Mouse (Mus musculus) hindbrain, postnatal 0 days (tissue): ENCODE measurements around the gene Phf5a. TPM values are rescaled to one million over a fixed set of nuclear protein-coding genes. Genes with fewer than 3 reads are reported as not detected.

Experiments used
- ATAC-seq: fragments of 200-750 bp; cut with Nextera tagmentation; 2 replicates; pipeline ENCODE4 v1.8.0; 2017; ENCODE audit warnings: mild to moderate bottlenecking, moderate TSS enrichment, moderate library complexity
- DNase-seq: peaks from one replicate; pipeline ENCODE4 v3.0.0-alpha.2; 2015; ENCODE audit warnings: low spot score
- H3K27ac ChIP-seq: fragments of 300-500 bp; sonication (generic); 2 replicates; pipeline ENCODE4 v1.5.1; 2014; ENCODE audit warnings: mild to moderate bottlenecking
- H3K27me3 ChIP-seq: fragments of 300-500 bp; sonication (generic); 2 replicates; pipeline ENCODE4 v1.6.1; 2014; ENCODE audit warnings: low read length, mixed read lengths; ENCODE audit not compliant: insufficient read depth
- H3K36me3 ChIP-seq: fragments of 300-500 bp; sonication (generic); 2 replicates; pipeline ENCODE4 v1.6.1; 2014; ENCODE audit warnings: low read length, mixed read lengths; ENCODE audit not compliant: insufficient read depth
- H3K4me1 ChIP-seq: fragments of 300-500 bp; sonication (generic); 2 replicates; pipeline ENCODE4 v1.6.1; 2014; ENCODE audit warnings: antibody characterized with exemption, low read length, mixed read lengths; ENCODE audit not compliant: insufficient read depth
- H3K4me2 ChIP-seq: fragments of 300-500 bp; sonication (generic); 2 replicates; pipeline ENCODE4 v1.6.1; 2014; ENCODE audit warnings: low read depth, mild to moderate bottlenecking, low read length, moderate library complexity, mixed read lengths
- H3K4me3 ChIP-seq: fragments of 300-500 bp; sonication (generic); 2 replicates; pipeline ENCODE4 v1.5.1; 2014; ENCODE audit warnings: low read length
- H3K9ac ChIP-seq: fragments of 300-500 bp; sonication (generic); replicated peaks from 2 replicates; pipeline ENCODE4 v1.6.1; 2014; ENCODE audit warnings: mild to moderate bottlenecking, low read length, moderate library complexity, mixed read lengths
- H3K9me3 ChIP-seq: fragments of 300-500 bp; sonication (generic); 2 replicates; pipeline ENCODE4 v1.6.1; 2016; ENCODE audit warnings: low read length, mixed read lengths
- CTCF ChIP-seq: IDR thresholded peaks from 2 replicates; pipeline ENCODE4 v1.5.1; 2016; ENCODE audit warnings: antibody characterized with exemption, control low read depth, low read depth
- WGBS: fragments of 180-500 bp; shearing (Covaris S2); extraction: QIAGEN DNeasy Blood & Tissue Kit; methylation state at CpG from one replicate; pipeline ENCODE4 v1.1.7; 2014; 5-methylcytosine and 5-hydroxymethylcytosine counted together
- polyA plus RNA-seq: library from polyadenylated mRNA; unstranded; fragments of >200 nt; fragmentation: Nextera tagmentation; extraction: Ambion mirVana; gene quantifications from 2 replicates; pipeline ENCODE4 v1.2.1, GENCODE M21; 2015
- total RNA-seq: library from RNA; depleted of rRNA; stranded (reverse); fragments of >200 nt; gene quantifications from 2 replicates; pipeline ENCODE4 v1.2.3, GENCODE M21; 2014; rRNA removed

Gene Phf5a
- total RNA-seq (29.0 and 29.7 TPM in 2 replicates), polyA plus RNA-seq (102 and 110 TPM in 2 replicates)

DNA sequence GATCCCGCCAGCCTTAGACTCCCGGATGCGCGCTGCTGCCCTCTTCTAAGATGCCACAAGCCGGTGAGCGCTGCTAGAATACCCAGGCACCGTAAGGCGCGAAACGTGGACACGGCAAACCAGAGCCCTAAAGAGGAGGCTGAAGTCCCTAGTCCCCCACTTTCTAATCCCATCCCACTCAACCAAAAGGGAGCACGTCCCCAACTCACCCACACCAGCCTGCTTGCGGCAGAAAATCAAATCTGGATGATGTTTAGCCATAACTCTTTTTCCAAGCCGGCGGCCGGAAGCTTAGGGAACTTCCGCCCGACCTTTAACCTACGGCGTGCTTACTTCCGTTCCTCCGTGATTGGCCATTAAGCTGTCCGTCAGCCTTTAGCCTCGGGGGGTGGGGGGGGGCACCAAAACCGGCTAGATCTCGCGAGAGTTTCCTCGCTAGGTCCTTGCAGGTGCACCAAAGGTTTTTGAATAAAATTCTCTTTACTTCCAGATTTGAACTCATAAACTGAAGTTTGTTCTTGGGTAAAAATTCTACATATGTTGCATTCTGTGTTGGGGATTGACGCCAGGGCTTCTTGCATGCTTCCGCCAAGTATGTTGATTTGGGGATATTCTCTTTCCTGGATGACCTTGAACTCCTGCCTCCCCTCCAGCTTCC lies at the start of gene Phf5a:
Gene Phf5a (minus strand): TSS at position 308 of the 658 bp plus-strand sequence.
- H3K4me1 ChIP-seq, result peaks cover 8% of the 10 kb centered on the region; the same call in 1 of the 2 replicates
- H3K4me3 ChIP-seq, result peak within 1 kb of the TSS; percentile 100
- TF ChIP-seq CTCF, result no peak
- ATAC-seq (peak; percentile 93), DNase-seq (peak; percentile 98)
- no peaks in the 10 kb centered on the region for H3K9me3 ChIP-seq
- 0% methylated on average over 30 of the region's 30 CpGs for WGBS
- peaks cover 32% of the 10 kb centered on the region for H3K36me3 ChIP-seq
- H3K27ac ChIP-seq, result peak within 1 kb of the TSS; percentile 99
- peak within 1 kb of the TSS; percentile 64 for H3K4me2 ChIP-seq
- peak within 1 kb of the TSS; percentile 91 for H3K9ac ChIP-seq
- H3K27me3 ChIP-seq, result no peaks in the 10 kb centered on the region

DNA sequence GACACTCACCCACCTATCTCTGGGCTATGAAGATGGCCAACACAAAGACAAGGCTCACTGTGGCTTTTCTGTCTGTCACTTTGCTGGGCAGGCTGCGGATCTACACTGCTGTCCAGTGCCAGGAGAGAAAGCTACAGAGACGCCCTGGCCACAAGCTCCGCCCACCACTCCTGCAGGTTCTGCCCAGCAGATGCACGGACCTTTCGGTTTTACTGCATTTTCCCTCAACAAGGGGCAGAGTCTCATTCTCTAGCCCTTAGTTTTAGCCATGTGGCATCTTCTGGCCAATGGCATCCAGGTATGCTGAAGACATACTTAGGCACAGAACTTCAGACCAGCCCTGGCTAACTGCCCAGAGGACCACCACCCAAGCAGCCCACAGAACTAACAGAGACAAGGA lies 49.5 kb upstream of the Phf5a start:
- Histone ChIP-seq H3K27ac (peak overlapping the region; percentile 74), H3K36me3 (peaks cover 8% of the 10 kb centered on the region), H3K4me2 (no peak overlapping the region), H3K9ac (no peak overlapping the region), H3K27me3 (no peaks in the 10 kb centered on the region), H3K4me1 (peaks cover 15% of the 10 kb centered on the region), H3K4me3 (no peak overlapping the region), H3K9me3 (no peaks in the 10 kb centered on the region)
- no peak for TF ChIP-seq CTCF
- 53% methylated on average over 5 of the region's 5 CpGs for WGBS
- peak; percentile 46 for DNase-seq
- ATAC-seq, result peak; percentile 1; the same call in 1 of the 2 replicates

DNA sequence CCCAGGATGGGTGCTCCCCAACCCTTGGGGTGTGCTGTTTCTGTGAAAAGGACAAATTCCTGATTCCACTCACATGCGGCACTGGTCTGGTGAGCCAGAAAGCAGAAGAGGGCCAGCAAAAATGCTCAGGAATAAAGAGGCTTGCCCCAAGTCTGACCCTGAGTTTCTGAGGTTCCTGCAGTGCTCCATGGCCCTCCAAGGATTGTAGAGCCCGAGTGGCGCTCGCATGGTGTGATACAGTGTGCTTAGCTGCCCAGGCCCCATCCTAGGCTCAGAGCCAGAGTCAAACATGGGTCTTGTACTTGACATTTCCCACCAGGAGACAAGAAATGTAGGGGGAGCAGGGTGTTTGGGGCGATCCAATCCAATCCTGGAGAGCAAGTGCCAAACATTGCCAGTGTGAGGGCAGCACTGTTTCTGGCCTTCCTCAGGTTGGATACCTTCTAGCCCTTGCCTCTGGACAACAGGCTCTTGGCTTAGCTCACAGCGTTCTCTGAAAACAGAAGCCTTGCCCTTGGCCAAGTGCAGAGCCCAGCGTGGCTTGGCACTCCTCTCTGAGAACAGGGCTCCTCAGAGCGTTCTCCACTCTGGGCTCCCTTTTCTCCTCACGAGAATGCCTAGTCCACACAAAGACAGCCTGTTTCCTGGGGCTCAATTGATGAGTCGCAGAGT lies 49.0 kb upstream of the Phf5a start:
- Histone ChIP-seq H3K27me3 (no peaks in the 10 kb centered on the region), H3K4me3 (no peak overlapping the region), H3K36me3 (peaks cover 13% of the 10 kb centered on the region), H3K4me1 (peaks cover 15% of the 10 kb centered on the region), H3K27ac (peak overlapping the region; percentile 74), H3K9me3 (no peaks in the 10 kb centered on the region), H3K9ac (no peak overlapping the region), H3K4me2 (no peak overlapping the region)
- ATAC-seq (peak; percentile 66), DNase-seq (peak; percentile 70)
- TF ChIP-seq CTCF, result no peak
- WGBS, result 45% methylated on average over 10 of the region's 10 CpGs

DNA sequence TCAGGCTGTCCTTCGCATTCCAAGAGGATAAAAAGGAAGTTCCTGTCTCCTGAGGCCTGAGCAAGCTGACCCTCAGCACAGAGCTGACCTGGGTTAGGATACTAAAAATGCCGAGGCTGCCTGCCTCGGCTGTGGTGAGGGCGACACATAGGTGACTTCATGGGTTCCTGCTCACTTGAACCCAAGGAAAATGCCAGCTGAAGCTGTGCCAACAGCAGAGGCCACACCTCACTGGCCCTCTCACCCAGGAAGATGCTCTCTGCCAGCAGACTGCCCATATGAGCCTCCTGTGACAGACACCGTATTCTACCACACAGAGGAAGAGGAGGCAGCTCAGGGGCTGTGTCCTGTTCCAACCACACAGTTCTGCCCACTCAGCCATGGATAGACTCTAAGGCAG lies 47.4 kb upstream of the Phf5a start:
- 78% methylated on average over 5 of the region's 5 CpGs for WGBS

DNA sequence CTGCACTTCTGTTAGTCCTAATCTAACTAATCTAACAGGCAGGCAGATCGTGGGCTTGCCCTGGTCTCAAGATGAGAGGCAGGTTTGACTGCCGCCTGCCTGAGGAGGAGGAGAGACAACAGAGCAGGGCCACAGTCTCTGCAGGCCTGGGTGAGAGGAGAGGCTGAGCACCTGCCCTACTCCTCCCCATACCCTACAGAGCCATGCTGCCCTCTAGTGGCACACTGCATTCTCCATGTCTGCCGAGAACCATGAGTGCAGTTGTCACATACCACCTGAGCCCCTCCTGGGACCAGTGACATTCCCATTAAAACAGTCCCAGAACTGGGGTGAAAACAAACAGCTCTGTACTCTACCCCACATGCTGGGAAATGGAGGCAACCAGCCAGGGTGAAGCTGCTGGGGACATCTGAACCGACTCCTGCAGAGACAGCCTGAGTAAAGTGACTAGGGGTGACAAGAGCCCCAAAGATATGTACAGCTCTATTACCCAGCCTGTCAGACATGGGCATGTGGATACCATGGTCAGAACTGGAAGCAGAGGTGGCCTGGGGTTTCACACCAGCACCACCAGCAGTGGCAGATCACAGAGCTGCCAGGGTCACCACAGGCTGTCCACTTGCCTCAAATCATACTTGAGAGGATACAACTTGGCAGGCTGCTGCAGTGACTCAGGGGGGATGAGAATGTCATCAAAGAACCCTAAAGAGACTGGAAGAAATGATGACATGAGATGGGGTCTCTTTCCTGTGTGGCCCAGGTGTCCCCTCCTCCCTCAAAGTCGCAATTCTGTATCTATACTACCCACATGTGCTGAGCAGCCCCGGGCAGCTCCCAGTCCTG lies 46.1 kb upstream of the Phf5a start:
- no peak overlapping the region for H3K9ac ChIP-seq
- 0 out of 2 replicates have a peak, but pooled peaks cover 3% of the 10 kb centered on the region for H3K4me1 ChIP-seq
- H3K36me3 ChIP-seq, result peaks cover 41% of the 10 kb centered on the region
- no peak overlapping the region for H3K4me2 ChIP-seq
- no peak overlapping the region for H3K27ac ChIP-seq
- H3K4me3 ChIP-seq, result no peak overlapping the region
- DNase-seq (peak; percentile 66), ATAC-seq (no peak)
- H3K9me3 ChIP-seq, result no peaks in the 10 kb centered on the region
- peak; percentile 83 for TF ChIP-seq CTCF
- WGBS, result 57% methylated on average over 6 of the region's 6 CpGs
- no peaks in the 10 kb centered on the region for H3K27me3 ChIP-seq

More for the DNA sequence above, 47.4 kb upstream of the Phf5a start:
- H3K4me1 ChIP-seq, result 0 out of 2 replicates have a peak, but pooled peaks cover 6% of the 10 kb centered on the region
- no peak overlapping the region for H3K9ac ChIP-seq
- ATAC-seq (no peak), DNase-seq (no peak)
- no peak for TF ChIP-seq CTCF
- H3K27ac ChIP-seq, result no peak overlapping the region
- H3K27me3 ChIP-seq, result no peaks in the 10 kb centered on the region
- H3K4me3 ChIP-seq, result no peak overlapping the region
- no peaks in the 10 kb centered on the region for H3K9me3 ChIP-seq
- no peak overlapping the region for H3K4me2 ChIP-seq
- peaks cover 29% of the 10 kb centered on the region for H3K36me3 ChIP-seq

DNA sequence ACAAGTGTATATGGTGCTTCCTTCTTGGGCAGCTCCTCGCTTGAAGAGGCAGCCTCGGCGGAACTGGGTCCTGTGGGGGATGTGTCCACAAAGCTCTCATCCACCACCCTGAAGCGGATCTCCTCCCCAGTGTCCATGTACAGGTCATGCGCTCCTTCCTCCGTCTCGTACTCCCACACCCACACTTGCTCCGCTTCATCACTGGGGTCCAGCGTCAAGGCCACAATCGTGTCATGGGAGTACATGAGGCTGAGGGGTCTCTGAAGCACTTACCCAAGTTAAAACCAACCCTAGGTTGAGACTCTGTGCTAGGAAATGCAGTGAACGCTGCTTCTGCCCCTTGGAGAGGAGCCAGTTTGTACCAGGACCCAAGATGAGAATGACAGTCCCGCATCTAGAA lies 45.5 kb upstream of the Phf5a start:
- Histone ChIP-seq H3K4me3 (no peak overlapping the region), H3K4me2 (no peak overlapping the region), H3K9me3 (no peaks in the 10 kb centered on the region), H3K36me3 (peaks cover 47% of the 10 kb centered on the region), H3K4me1 (0 out of 2 replicates have a peak, but pooled peaks cover 3% of the 10 kb centered on the region), H3K27me3 (no peaks in the 10 kb centered on the region), H3K27ac (no peak overlapping the region), H3K9ac (no peak overlapping the region)
- 88% methylated on average over 12 of the region's 12 CpGs for WGBS
- no peak for TF ChIP-seq CTCF
- ATAC-seq (no peak), DNase-seq (no peak)
